Mouse (Mus musculus) kidney, adult 18-20 months (tissue): ENCODE data around the gene Spata31.

Experiments
- DNase-seq: peaks from one replicate; pipeline ENCODE4 v3.0.0; 2021

Spata31 gene

DNA sequence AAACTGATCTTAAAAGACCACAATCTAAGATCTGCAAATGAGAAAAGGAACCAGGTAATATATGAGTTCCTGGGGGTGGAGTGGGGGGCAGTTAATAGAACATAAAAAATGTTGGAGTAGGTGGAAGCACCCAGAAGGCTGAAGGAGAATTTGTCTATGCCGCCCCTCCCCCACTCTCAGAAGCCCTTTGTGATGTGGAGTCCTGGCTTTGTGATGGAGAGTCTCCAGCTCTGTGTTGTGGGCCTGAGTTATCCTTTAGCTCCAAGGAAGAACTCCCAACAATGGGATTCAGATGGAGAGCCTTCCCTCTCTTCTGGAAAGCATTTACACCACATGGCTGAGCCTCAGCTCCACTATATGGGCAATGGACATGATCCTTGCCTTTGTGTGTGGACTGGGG lies at the start of gene Spata31:
Gene Spata31, plus strand, starts transcription at position 216 of the 400 bp plus-strand sequence.
- DNase-seq: no peak

- no peak for DNase-seq
Measured at GRCm38 (mm10) chr13:64903132-64903531, 14.1 kb upstream of the Spata31 start.

DNA sequence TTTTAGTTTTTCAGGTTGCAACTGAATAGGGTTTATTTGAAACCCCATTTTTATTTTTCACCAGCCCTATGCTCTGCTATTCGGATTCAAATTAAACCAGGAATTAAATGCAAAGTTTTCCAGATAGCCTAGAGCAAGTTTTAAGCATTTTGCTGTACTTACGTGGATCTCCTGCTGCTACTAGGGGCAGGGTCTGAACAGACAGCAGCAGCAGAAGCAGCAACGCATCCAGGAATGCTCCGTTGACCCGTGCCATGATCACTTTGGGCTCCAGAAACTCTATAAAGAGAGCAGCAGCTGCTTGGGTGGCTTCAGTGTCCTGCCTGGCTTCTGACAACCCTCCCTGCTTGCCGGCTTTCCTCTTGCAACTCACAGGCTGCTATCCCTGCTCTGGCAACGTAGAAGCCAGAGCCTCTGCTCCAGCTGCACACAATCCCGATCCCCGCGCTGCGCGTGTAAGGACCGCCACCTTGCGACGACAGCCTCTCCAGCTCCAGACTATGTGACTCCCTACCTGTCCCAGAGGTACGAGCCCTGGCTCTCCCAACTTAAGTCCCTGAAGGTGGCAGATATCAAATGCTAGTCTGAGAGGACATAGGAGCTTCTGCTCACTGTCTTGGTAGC lies 13.5 kb upstream of the Spata31 start, which contains the start of gene Cntnap3:
Gene Cntnap3, minus strand, starts transcription at position 371 of the 624 bp plus-strand sequence.
- no peak for DNase-seq
